Mouse (Mus musculus): ENCODE results near the gene Msantd2.

DNA sequence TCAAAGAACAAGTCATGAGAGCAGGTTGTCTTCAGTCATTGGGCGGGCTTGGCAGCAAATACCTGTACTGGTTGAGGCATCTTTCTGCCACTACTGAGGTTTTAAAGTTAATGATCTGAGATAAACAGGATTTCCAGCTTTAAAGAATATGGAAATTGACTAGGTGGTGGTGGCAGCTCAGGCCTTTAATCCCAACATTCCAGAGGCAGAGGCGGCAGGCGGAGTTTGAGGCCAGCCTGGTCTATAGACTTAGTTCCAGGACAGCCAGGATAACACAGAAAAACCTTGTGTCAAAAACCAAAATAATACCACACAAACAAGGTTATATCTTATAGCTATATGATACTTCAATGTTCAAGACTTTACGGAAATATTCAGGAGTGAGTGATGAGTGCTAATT, 1.1 kb upstream of the Msantd2 start:
- TF ChIP-seq CTCF (IDR thresholded peaks at IDR 0.05; ENCODE audit: low read depth) (no peak), EP300 (IDR thresholded peaks at IDR 0.05; ENCODE audit: low read depth) (no peak)
